Mouse (Mus musculus) embryo, embryonic 11.5 days (tissue): ENCODE measurements around the gene Atg10.
A peak's percentile ranks its signal among the peaks of the same experiment; 100 is the strongest.

Experiments used
- DNase-seq: peaks from one replicate; pipeline ENCODE4 v3.0.0-alpha.2; 2012; ENCODE audit warnings: low read depth, low spot score

The Atg10 gene

GRCm38 (mm10) chr13:91023447-91023846 is 200.3 kb downstream of the Atg10 start:
- DNase-seq, result no peak

GRCm38 (mm10) chr13:91011851-91012250 is 211.9 kb downstream of the Atg10 start:
- DNase-seq, result no peak

DNA sequence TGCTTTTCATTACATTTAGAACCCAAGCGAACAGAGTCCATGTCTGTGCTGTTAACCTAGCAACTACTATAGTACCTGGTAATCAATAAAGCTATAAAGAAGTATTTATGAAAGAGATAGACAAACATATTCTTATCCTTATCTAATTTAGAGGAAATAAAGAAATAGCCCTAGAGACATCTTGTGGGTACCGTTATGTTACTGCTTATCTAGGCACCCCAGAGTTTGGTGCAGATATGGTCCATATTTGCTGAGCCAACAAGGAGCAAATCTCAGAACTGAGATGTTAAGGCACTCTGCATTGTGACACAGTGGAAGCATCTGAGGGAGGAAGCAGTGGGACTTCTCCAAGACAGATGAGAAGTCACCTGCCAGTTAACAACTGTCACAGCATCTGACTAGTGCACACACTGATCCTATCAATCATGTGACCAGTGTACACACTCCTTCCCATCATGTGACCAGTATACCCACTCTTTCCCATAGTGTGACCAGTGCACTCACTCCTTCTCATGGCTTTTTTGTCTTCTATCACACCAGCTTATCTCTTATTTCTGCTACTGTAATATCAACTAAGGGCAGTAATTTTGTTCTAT is 228.6 kb downstream of the Atg10 start:
- no peak for DNase-seq

DNA sequence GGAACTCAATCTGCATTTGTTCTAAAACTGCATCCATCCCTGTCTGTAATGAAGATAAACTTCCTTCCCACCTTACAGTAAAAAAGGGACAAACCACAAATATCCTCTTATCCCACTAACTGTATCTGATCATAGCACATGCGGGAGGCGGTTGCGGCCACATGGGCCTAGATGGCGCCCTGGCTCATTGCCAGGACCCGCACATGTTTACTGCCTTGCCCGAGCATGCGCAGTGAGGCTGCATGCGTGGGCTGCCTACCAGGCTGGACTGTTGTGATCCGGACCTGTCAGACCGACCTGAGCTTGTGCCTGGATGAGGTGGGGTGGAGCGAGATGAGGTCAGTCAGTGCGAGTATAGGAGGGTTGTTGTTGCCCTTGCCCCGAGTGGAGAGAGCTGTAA is 230.2 kb downstream of the Atg10 start:
- no peak for DNase-seq

GRCm38 (mm10) chr13:90992948-90993347 is 230.8 kb downstream of the Atg10 start:
- DNase-seq, result no peak

DNA sequence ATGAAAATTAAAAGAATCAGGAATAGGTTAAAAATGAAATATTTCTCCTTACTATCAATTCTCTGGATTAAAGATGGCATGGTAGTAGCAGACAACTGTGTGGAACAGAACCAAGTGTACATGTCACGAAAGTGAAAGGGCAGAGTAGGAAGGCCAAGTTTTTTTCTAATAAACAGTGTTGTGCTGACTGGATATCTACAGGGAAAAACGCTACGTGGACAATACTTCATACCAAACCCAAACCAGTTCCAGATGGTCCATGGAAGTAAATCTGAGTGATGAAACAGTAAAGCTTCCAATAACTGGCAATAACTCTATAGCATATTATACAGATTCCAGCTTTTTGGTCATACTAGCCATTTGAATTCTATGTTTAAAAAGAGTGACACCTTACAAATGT is 235.5 kb downstream of the Atg10 start:
- DNase-seq, result no peak

DNA sequence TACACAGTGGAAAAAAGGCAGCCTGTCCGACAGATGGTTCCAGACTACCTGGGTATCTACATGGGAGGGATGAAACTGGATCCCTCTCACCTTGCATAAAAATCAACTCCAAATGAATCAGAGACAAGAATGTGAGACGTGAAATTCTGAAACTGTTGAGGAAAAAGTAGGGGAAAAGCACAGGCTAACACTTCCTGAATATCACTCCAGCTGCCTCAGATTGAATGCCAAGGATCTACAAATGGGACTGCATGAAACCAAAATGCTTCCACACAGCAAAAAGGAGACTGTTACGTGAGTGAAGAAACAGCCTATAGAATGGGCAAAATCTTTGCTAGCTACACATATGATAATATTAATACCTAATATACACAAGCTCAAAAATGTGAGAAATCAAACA is 238.4 kb downstream of the Atg10 start:
- DNase-seq, result no peak

DNA sequence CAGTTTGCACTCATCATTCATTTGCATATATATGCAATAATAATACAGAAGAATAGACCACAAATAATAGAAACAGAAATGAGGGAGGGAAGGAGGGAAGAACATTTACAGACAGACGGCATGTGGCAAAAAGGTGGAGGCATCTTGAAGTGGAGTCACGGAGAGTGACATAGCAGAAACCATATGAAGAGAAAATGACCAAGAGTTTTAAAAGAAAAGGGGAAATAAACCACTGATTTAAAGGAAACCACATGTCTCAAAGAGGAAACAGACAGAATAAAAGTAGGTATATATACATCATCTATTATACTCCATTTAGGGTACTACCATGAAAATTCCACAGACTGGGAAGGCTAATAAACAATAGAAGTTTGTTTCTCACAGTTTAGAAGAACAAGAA is 239.7 kb downstream of the Atg10 start:
- no peak for DNase-seq

- DNase-seq, result no peak
These were observed 242.0 kb downstream of the Atg10 start for GRCm38 (mm10) chr13:90981798-90982197.

DNA sequence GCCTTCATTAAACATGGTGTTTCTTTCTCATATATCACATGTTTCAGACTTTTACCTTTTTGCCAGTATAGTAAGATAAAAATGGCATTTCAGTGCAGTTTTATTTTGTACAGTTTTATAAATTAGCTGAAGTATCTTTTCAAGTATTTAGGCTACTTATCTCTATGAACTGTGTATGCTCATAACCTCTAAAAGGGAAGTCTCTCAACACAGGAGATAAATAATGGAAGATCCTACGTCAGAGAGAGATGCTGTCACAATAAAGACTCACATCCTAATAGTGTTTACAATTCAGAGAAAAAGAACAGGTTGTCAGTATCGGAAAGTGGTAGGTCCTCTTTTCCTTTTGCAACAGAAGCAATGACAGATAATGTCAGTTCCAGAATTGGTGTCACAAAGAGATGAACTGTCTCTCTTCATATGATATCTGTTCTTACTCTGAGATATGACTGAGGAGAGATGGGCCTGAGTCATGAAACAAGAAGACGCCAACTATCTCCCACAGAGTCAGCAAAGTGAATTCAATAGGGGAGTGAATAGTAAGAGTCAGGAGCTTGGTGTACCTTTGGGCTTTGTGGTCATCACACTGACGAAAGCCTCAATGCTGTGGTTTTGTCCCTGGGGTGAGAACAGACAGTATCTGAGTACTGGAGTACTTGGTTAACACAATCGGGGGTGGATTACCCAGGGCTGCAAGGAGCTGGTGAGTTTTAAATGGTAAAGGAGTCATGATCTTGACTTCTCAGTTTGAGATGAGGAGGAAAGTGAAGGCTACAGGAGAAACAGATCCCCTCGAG is 242.7 kb downstream of the Atg10 start:
- DNase-seq, result no peak

GRCm38 (mm10) chr13:90977057-90977456 is 246.7 kb downstream of the Atg10 start:
- DNase-seq, result no peak

- DNase-seq, result no peak
These were observed 250.4 kb downstream of the Atg10 start for GRCm38 (mm10) chr13:90973409-90973808.

- DNase-seq, result no peak
These were observed 253.3 kb downstream of the Atg10 start for GRCm38 (mm10) chr13:90970259-90971017.

- no peak for DNase-seq
These were observed 254.8 kb downstream of the Atg10 start for GRCm38 (mm10) chr13:90968940-90969339.

GRCm38 (mm10) chr13:90967422-90967821 is 256.3 kb downstream of the Atg10 start:
- DNase-seq, result peak; percentile 63

DNA sequence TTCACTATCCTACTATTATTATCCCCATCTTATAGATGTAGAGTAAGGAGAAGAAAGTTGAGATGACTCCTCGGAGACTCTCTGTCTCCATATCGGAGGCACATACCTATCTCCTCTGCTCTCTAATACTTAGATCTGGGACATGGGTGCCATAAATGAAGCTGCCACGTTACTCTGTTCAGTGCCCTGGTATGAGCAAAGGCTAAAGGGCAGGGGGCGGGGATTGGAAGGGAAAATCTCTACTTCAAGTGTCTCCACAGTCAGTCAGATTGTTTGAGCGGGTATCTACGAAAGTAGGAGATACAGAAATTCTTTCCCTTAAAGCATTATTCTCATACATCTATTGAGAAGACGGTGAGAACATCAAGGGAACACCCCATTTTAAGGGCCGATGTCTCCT is 257.8 kb downstream of the Atg10 start:
- no peak for DNase-seq

GRCm38 (mm10) chr13:90964511-90964910 is 259.3 kb downstream of the Atg10 start:
- DNase-seq, result no peak

DNA sequence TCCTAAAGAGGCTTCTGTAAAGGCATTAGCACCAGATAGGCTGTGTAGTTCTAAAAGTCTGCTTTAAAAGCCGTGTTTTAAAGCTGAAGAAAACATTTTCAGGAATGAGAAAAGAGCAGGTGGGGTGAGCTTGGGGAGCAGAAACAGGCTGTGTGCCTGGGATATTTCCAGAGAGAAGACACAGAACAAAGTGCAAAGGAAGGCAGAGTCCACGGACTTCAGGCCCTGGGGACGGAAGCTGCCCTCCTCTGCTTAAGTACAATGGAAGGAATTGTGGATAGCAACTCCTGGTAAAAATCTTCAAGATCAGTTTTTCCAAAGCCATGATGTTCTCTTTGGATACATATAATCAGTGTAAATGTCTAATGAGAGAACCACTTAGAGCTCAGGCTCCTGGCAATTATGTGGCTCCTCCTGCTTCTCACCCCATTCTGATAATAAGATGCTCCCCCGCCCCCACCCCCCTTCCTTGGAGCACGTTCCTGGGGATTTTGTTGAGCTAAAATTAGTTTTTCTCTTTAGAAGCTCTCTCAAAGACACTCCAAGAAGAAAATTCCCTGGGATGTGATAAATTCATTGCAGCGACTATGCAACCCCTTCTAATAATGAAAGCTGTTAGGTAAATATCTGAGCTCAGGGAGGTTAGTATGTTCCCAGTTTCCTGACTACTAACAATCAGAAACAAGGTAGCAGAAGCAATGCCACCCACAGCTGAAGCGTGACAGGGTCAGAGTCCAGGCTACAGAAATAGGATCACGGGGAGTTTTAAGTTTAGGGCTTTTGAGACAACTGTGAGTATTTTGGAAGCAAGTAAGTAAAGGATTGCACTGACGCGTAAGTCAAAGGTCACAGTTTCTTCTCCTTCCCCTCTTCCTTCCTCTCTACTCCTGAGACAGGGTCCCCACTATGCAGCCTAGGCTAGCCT is 260.7 kb downstream of the Atg10 start:
- no peak for DNase-seq

DNA sequence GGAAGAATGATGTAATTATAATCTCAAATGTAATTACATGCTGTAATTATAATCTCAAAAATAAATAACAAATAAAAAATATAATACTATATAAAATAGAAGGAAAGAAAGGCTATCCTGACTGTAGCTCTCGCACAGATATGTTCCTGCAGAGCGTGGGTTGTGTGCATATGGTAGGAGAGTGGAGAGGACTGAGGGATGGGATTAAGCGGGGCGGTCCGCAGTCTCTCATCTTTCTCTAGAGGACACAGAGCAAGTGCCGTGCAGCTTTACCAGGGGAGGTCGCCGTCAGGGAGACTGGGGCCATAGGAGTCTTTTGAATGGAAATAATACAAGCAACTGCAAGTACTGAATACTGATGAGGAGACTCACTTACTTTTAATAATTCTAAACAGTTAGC is 263.2 kb downstream of the Atg10 start:
- DNase-seq, result no peak

- no peak for DNase-seq
These were observed 264.9 kb downstream of the Atg10 start for GRCm38 (mm10) chr13:90958894-90959293.

DNA sequence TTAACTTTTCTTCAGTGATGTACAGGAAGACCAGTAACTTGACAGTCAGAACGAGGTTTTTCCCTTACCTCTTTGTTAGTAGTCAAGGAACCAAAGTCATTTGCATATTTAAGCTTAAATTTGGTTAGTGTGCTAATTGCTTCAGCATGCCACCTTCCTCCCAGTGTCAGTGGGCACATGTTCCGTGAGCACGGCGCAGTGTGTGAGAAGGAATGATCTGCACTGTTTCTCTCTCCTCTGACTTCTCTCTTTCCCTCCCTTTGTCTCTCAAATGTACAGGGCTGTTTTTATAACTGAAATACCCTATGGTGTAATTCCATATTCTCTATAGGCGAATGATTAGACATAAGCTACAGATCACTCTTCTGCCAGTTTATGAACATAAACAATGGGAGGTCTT is 284.2 kb downstream of the Atg10 start:
- no peak for DNase-seq

- DNase-seq, result no peak
These were observed 284.6 kb downstream of the Atg10 start for GRCm38 (mm10) chr13:90939192-90939591.
